Mouse (Mus musculus): ENCODE measurements around the gene Acmsd.

Acmsd gene

GRCm38 (mm10) chr1:127775206-127775720 lies 46.0 kb downstream of the Acmsd start:
- peak; percentile 41 for DNase-seq (ENCODE audit: low read depth, low spot score)

GRCm38 (mm10) chr1:127776246-127776645 lies 47.0 kb downstream of the Acmsd start:
- peak; percentile 61 for DNase-seq (ENCODE audit: low read depth, low spot score)

- DNase-seq (ENCODE audit: low read depth, low spot score), result no peak
These were observed 49.4 kb downstream of the Acmsd start for GRCm38 (mm10) chr1:127778611-127779010.

GRCm38 (mm10) chr1:127780142-127780541 lies 50.9 kb downstream of the Acmsd start:
- DNase-seq (ENCODE audit: low read depth, low spot score), result peak; percentile 24

- peak; percentile 53 for DNase-seq (ENCODE audit: low read depth, low spot score)
These were observed 51.6 kb downstream of the Acmsd start for GRCm38 (mm10) chr1:127780849-127781248.

GRCm38 (mm10) chr1:127783862-127784261 lies 54.6 kb downstream of the Acmsd start:
- DNase-seq (ENCODE audit: low read depth, low spot score), result no peak

- DNase-seq (ENCODE audit: low read depth, low spot score), result no peak
These were observed 56.7 kb downstream of the Acmsd start for GRCm38 (mm10) chr1:127785882-127786281.

GRCm38 (mm10) chr1:127788943-127789342 lies 59.7 kb downstream of the Acmsd start:
- DNase-seq (ENCODE audit: low read depth, low spot score), result no peak

- DNase-seq (ENCODE audit: low read depth, low spot score), result no peak
These were observed 64.2 kb downstream of the Acmsd start for GRCm38 (mm10) chr1:127793459-127793858.

GRCm38 (mm10) chr1:127795087-127795769 lies 66.0 kb downstream of the Acmsd start:
- DNase-seq (ENCODE audit: low read depth, low spot score), result no peak

- no peak for DNase-seq (ENCODE audit: low read depth, low spot score)
These were observed 67.1 kb downstream of the Acmsd start for GRCm38 (mm10) chr1:127796341-127796740.

- DNase-seq (ENCODE audit: low read depth, low spot score), result no peak
These were observed 67.5 kb downstream of the Acmsd start for GRCm38 (mm10) chr1:127796752-127797151.

GRCm38 (mm10) chr1:127802916-127803315 lies 73.7 kb downstream of the Acmsd start:
- DNase-seq (ENCODE audit: low read depth, low spot score), result no peak

GRCm38 (mm10) chr1:127808671-127809070 lies 79.5 kb downstream of the Acmsd start:
- no peak for DNase-seq (ENCODE audit: low read depth, low spot score)

GRCm38 (mm10) chr1:127812929-127813328 lies 83.7 kb downstream of the Acmsd start:
- DNase-seq (ENCODE audit: low read depth, low spot score), result no peak

GRCm38 (mm10) chr1:127816381-127816780 lies 87.2 kb downstream of the Acmsd start:
- no peak for DNase-seq (ENCODE audit: low read depth, low spot score)

All from A20 (cell line).